9 mouse cellular contexts compared by ENCODE assay signal in genomic region chr3:88162259-88162658, GRCm38 (mm10). TPM values are rescaled to one million over a fixed set of nuclear protein-coding genes. Genes with fewer than 3 reads are reported as not detected.
DNase-seq lines count a peak whose midpoint lies in the region; ATAC-seq lines count a peak whose summit lies in the region.
"Had no signal": no experiment of that assay in that cellular context is flagged by ENCODE, and none has a peak within 500 bp of the region (broad histone marks: within the 10 kb centered on the region; RNA-seq: fewer than 3 reads in every experiment).

No protein-coding gene starts in this region.

- no peak overlapping the region for H3K27ac ChIP-seq in embryonic facial prominence, embryonic 10.5 days (replicated peaks)
- H3K27ac ChIP-seq: hindbrain, embryonic 10.5 days had no signal

- H3K36me3 ChIP-seq in embryonic facial prominence, embryonic 10.5 days (replicated peaks), result peaks cover 96% of the 10 kb centered on the region

- no peaks in the 10 kb centered on the region for H3K9me3 ChIP-seq in embryonic facial prominence, embryonic 10.5 days
- H3K9me3 ChIP-seq: hindbrain, embryonic 10.5 days had no signal

- no peak for DNase-seq in cerebellum, postnatal 4 days (ENCODE audit: low spot score in 2 of 2)
- DNase-seq in urinary bladder, postnatal 14 days (ENCODE audit: low spot score), result peak; percentile 54
- no peak for DNase-seq in urinary bladder, postnatal 4 days (ENCODE audit: low spot score in 2 of 2)
- DNase-seq in layer of hippocampus, adult 8-10 months (ENCODE audit: low spot score in 2 of 2), result peak; percentile 77 to 82
- no peak for DNase-seq in thymus, postnatal 4 days
- DNase-seq in embryonic facial prominence, embryonic 10.5 days (ENCODE audit: low spot score), result no peak
- no peak for DNase-seq in adrenal gland, postnatal 4 days (ENCODE audit: low spot score in 2 of 2)

- no peak overlapping the region for H3K4me3 ChIP-seq in embryonic facial prominence, embryonic 10.5 days
- H3K4me3 ChIP-seq: hindbrain, embryonic 10.5 days had no signal

- H3K4me1 ChIP-seq in embryonic facial prominence, embryonic 10.5 days, result peaks cover 19% of the 10 kb centered on the region

- H3K27me3 ChIP-seq in embryonic facial prominence, embryonic 10.5 days (replicated peaks; ENCODE audit: low read depth, poor library complexity, severe bottlenecking), result no peaks in the 10 kb centered on the region

- ATAC-seq in cerebellum, adult (ENCODE audit: insufficient number of reproducible peaks, low FRiP score, low TSS enrichment), result peak; percentile 70

- WGBS in embryonic facial prominence, embryonic 10.5 days, result 88% methylated on average over 8 of the region's 8 CpGs

RNA-seq across cellular contexts. Expression of gene Mef2d, which starts 20.1 kb away (rescaled TPM):
- total RNA-seq in layer of hippocampus, adult 8-10 months (2022), result 100 to 1,000 TPM; 189 to 206 (median 196) TPM
- 11.1 and 12.1 TPM in 2 replicates for polyA plus RNA-seq in embryonic facial prominence, embryonic 10.5 days (2016; fragmentation: Nextera tagmentation; extraction: Ambion mirVana)
- 10 to 100 TPM; 90.0 to 92.1 TPM for total RNA-seq in adrenal gland, postnatal 4 days (2021)

Comparison
In these comparisons a context has a peak if more than half of its experiments do, and no peak if none do; other contexts are left out.
1. DNase-seq: peak in urinary bladder, postnatal 14 days (single experiment) and layer of hippocampus, adult 8-10 months (2 of 2); none in cerebellum, postnatal 4 days (0 of 2), urinary bladder, postnatal 4 days (0 of 2), thymus, postnatal 4 days (single experiment), embryonic facial prominence, embryonic 10.5 days (single experiment) and adrenal gland, postnatal 4 days (0 of 2).